Mouse (Mus musculus) E14TG2a.4 (cell line): ENCODE results near the gene Manba.

ENCODE experiments used
- CTCF ChIP-seq: conservative IDR thresholded peaks from 2 replicates; pipeline ENCODE4 v1.5.1; 2014; ENCODE audit warnings: low read length
- POU5F1 ChIP-seq: IDR thresholded peaks from 2 replicates; pipeline ENCODE4 v1.6.1; 2014; ENCODE audit warnings: low read length, borderline replicate concordance

- TF ChIP-seq CTCF (no peak), POU5F1 (no peak)
These were observed 40.5 kb upstream of the Manba start for GRCm38 (mm10) chr3:135444930-135445329.
